Mouse (Mus musculus): Measurements from ENCODE around the gene Dph6. TPM values are rescaled to one million over a fixed set of nuclear protein-coding genes. Genes with fewer than 3 reads are reported as not detected.

Dph6 gene
- polyA plus RNA-seq, 1 experiment from 2014 or later, result 15.1 TPM

GRCm38 (mm10) chr2:114593393-114593792 lies 61.4 kb downstream of the Dph6 start:
- no peak overlapping the region for H3K27ac ChIP-seq (ENCODE audit: low read depth, low read length)
- no peak overlapping the region for H3K4me3 ChIP-seq (ENCODE audit: low read length)
- 92% methylated on average over 5 of the region's 5 CpGs for WGBS
- H3K27me3 ChIP-seq (replicated peaks; ENCODE audit: control insufficient read depth, insufficient read depth, low read length), result no peaks in the 10 kb centered on the region
- no peak overlapping the region for H3K4me2 ChIP-seq (ENCODE audit: low read length)
- ATAC-seq, result no peak
- no peaks in the 10 kb centered on the region for H3K9me3 ChIP-seq (ENCODE audit: control insufficient read depth, low read length)
- H3K4me1 ChIP-seq (ENCODE audit: control insufficient read depth, insufficient read depth, low read depth, low read length), result no peaks in the 10 kb centered on the region
- H3K9ac ChIP-seq (ENCODE audit: low read depth, low read length), result no peak overlapping the region
- H3K36me3 ChIP-seq (ENCODE audit: control insufficient read depth, insufficient read depth, low read length), result no peaks in the 10 kb centered on the region

- Histone ChIP-seq H3K4me2 (ENCODE audit: low read length) (no peak overlapping the region), H3K4me1 (ENCODE audit: control insufficient read depth, insufficient read depth, low read depth, low read length) (no peaks in the 10 kb centered on the region), H3K27me3 (replicated peaks; ENCODE audit: control insufficient read depth, insufficient read depth, low read length) (no peaks in the 10 kb centered on the region), H3K36me3 (ENCODE audit: control insufficient read depth, insufficient read depth, low read length) (no peaks in the 10 kb centered on the region), H3K27ac (ENCODE audit: low read depth, low read length) (no peak overlapping the region), H3K4me3 (ENCODE audit: low read length) (no peak overlapping the region), H3K9me3 (ENCODE audit: control insufficient read depth, low read length) (no peaks in the 10 kb centered on the region), H3K9ac (ENCODE audit: low read depth, low read length) (no peak overlapping the region)
- peak; percentile 17; the same call in 1 of the 2 replicates for ATAC-seq
- WGBS, result 75% methylated on average over 2 of the region's 2 CpGs
Observed at GRCm38 (mm10) chr2:114580714-114581113, 74.0 kb downstream of the Dph6 start.

GRCm38 (mm10) chr2:114543000-114543622 lies 111.7 kb downstream of the Dph6 start:
- 93% methylated on average over 2 of the region's 2 CpGs for WGBS
- ATAC-seq, result no peak
- H3K4me1 ChIP-seq (ENCODE audit: control insufficient read depth, insufficient read depth, low read depth, low read length), result no peaks in the 10 kb centered on the region
- no peaks in the 10 kb centered on the region for H3K27me3 ChIP-seq (replicated peaks; ENCODE audit: control insufficient read depth, insufficient read depth, low read length)
- H3K4me3 ChIP-seq (ENCODE audit: low read length), result no peak overlapping the region
- H3K9ac ChIP-seq (ENCODE audit: low read depth, low read length), result no peak overlapping the region
- no peak overlapping the region for H3K4me2 ChIP-seq (ENCODE audit: low read length)
- H3K27ac ChIP-seq (ENCODE audit: low read depth, low read length), result no peak overlapping the region
- H3K36me3 ChIP-seq (ENCODE audit: control insufficient read depth, insufficient read depth, low read length), result no peaks in the 10 kb centered on the region
- H3K9me3 ChIP-seq (ENCODE audit: control insufficient read depth, low read length), result no peaks in the 10 kb centered on the region

- WGBS, result 47% methylated on average over 2 of the region's 2 CpGs
- Histone ChIP-seq H3K9ac (ENCODE audit: low read depth, low read length) (no peak overlapping the region), H3K4me2 (ENCODE audit: low read length) (no peak overlapping the region), H3K4me1 (ENCODE audit: control insufficient read depth, insufficient read depth, low read depth, low read length) (no peaks in the 10 kb centered on the region), H3K27ac (ENCODE audit: low read depth, low read length) (no peak overlapping the region), H3K4me3 (ENCODE audit: low read length) (no peak overlapping the region), H3K27me3 (replicated peaks; ENCODE audit: control insufficient read depth, insufficient read depth, low read length) (no peaks in the 10 kb centered on the region), H3K36me3 (ENCODE audit: control insufficient read depth, insufficient read depth, low read length) (no peaks in the 10 kb centered on the region), H3K9me3 (ENCODE audit: control insufficient read depth, low read length) (no peaks in the 10 kb centered on the region)
- no peak for ATAC-seq
Observed at GRCm38 (mm10) chr2:114542325-114542724, 112.4 kb downstream of the Dph6 start.

GRCm38 (mm10) chr2:114540416-114540815 lies 114.3 kb downstream of the Dph6 start:
- WGBS, result 90% methylated on average over 6 of the region's 6 CpGs
- ATAC-seq, result no peak
- H3K27ac ChIP-seq (ENCODE audit: low read depth, low read length), result no peak overlapping the region
- no peak overlapping the region for H3K9ac ChIP-seq (ENCODE audit: low read depth, low read length)
- H3K4me3 ChIP-seq (ENCODE audit: low read length), result no peak overlapping the region
- H3K4me1 ChIP-seq (ENCODE audit: control insufficient read depth, insufficient read depth, low read depth, low read length), result no peaks in the 10 kb centered on the region
- H3K4me2 ChIP-seq (ENCODE audit: low read length), result no peak overlapping the region
- H3K36me3 ChIP-seq (ENCODE audit: control insufficient read depth, insufficient read depth, low read length), result no peaks in the 10 kb centered on the region
- H3K9me3 ChIP-seq (ENCODE audit: control insufficient read depth, low read length), result no peaks in the 10 kb centered on the region
- no peaks in the 10 kb centered on the region for H3K27me3 ChIP-seq (replicated peaks; ENCODE audit: control insufficient read depth, insufficient read depth, low read length)

- Histone ChIP-seq H3K27me3 (replicated peaks; ENCODE audit: control insufficient read depth, insufficient read depth, low read length) (no peaks in the 10 kb centered on the region), H3K4me2 (ENCODE audit: low read length) (no peak overlapping the region), H3K9ac (ENCODE audit: low read depth, low read length) (no peak overlapping the region), H3K27ac (ENCODE audit: low read depth, low read length) (no peak overlapping the region), H3K9me3 (ENCODE audit: control insufficient read depth, low read length) (no peaks in the 10 kb centered on the region), H3K4me3 (ENCODE audit: low read length) (no peak overlapping the region), H3K4me1 (ENCODE audit: control insufficient read depth, insufficient read depth, low read depth, low read length) (no peaks in the 10 kb centered on the region), H3K36me3 (ENCODE audit: control insufficient read depth, insufficient read depth, low read length) (no peaks in the 10 kb centered on the region)
- WGBS, result 71% methylated on average over 1 of the region's 1 CpGs
- ATAC-seq, result no peak
Observed at GRCm38 (mm10) chr2:114536032-114536431, 118.7 kb downstream of the Dph6 start.

- no peak for ATAC-seq
- Histone ChIP-seq H3K4me1 (ENCODE audit: control insufficient read depth, insufficient read depth, low read depth, low read length) (no peaks in the 10 kb centered on the region), H3K27me3 (replicated peaks; ENCODE audit: control insufficient read depth, insufficient read depth, low read length) (no peaks in the 10 kb centered on the region), H3K9ac (ENCODE audit: low read depth, low read length) (no peak overlapping the region), H3K9me3 (ENCODE audit: control insufficient read depth, low read length) (no peaks in the 10 kb centered on the region), H3K4me3 (ENCODE audit: low read length) (no peak overlapping the region), H3K36me3 (ENCODE audit: control insufficient read depth, insufficient read depth, low read length) (no peaks in the 10 kb centered on the region), H3K4me2 (ENCODE audit: low read length) (no peak overlapping the region), H3K27ac (ENCODE audit: low read depth, low read length) (no peak overlapping the region)
- WGBS, result 92% methylated on average over 5 of the region's 5 CpGs
Observed at GRCm38 (mm10) chr2:114531010-114531756, 123.6 kb downstream of the Dph6 start.

GRCm38 (mm10) chr2:114520414-114520813 lies 134.3 kb downstream of the Dph6 start:
- no peak overlapping the region for H3K4me3 ChIP-seq (ENCODE audit: low read length)
- H3K27me3 ChIP-seq (replicated peaks; ENCODE audit: control insufficient read depth, insufficient read depth, low read length), result no peaks in the 10 kb centered on the region
- H3K4me1 ChIP-seq (ENCODE audit: control insufficient read depth, insufficient read depth, low read depth, low read length), result no peaks in the 10 kb centered on the region
- no peak for ATAC-seq
- no peaks in the 10 kb centered on the region for H3K9me3 ChIP-seq (ENCODE audit: control insufficient read depth, low read length)
- H3K9ac ChIP-seq (ENCODE audit: low read depth, low read length), result no peak overlapping the region
- no peak overlapping the region for H3K27ac ChIP-seq (ENCODE audit: low read depth, low read length)
- 79% methylated on average over 5 of the region's 5 CpGs for WGBS
- H3K36me3 ChIP-seq (ENCODE audit: control insufficient read depth, insufficient read depth, low read length), result no peaks in the 10 kb centered on the region
- H3K4me2 ChIP-seq (ENCODE audit: low read length), result no peak overlapping the region

- Histone ChIP-seq H3K27me3 (replicated peaks; ENCODE audit: control insufficient read depth, insufficient read depth, low read length) (no peaks in the 10 kb centered on the region), H3K4me3 (ENCODE audit: low read length) (no peak overlapping the region), H3K4me2 (ENCODE audit: low read length) (no peak overlapping the region), H3K9ac (ENCODE audit: low read depth, low read length) (no peak overlapping the region), H3K4me1 (ENCODE audit: control insufficient read depth, insufficient read depth, low read depth, low read length) (no peaks in the 10 kb centered on the region), H3K36me3 (ENCODE audit: control insufficient read depth, insufficient read depth, low read length) (no peaks in the 10 kb centered on the region), H3K27ac (ENCODE audit: low read depth, low read length) (no peak overlapping the region), H3K9me3 (ENCODE audit: control insufficient read depth, low read length) (no peaks in the 10 kb centered on the region)
- WGBS, result 80% methylated on average over 3 of the region's 3 CpGs
- no peak for ATAC-seq
Observed at GRCm38 (mm10) chr2:114519907-114520306, 134.9 kb downstream of the Dph6 start.

All from hindbrain, embryonic 16.5 days (tissue).